Comparison of ENCODE assay signal across 9 mouse cellular contexts in the genomic region with DNA sequence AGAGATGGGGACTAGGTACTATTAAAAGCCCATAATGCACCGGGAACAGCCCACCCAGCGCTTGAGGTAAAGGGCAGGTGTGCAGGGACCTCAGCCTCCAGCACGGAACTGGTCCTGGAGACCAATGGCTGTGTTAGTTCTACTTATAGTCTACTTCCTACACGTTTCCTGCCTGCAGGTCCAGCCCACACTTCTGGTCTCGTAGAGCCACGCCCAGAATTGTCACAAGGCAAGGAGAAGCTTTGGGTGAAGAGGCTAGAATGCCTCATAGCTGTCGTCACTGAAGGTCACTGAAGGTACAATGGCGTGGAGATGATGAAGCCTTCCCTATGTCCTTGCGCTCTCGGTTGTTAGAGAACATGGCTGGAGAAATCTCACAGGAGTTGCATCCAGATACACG. TPM values are rescaled to one million over a fixed set of nuclear protein-coding genes. Genes with fewer than 3 reads are reported as not detected.
A peak's percentile ranks its signal among the peaks of the same experiment; 100 is the strongest.
DNase-seq lines count a peak whose midpoint lies in the region; ATAC-seq and TF ChIP-seq lines count a peak whose summit lies in the region.
"Had no signal": no experiment of that assay in that cellular context is flagged by ENCODE, and none has a peak within 500 bp of the region (broad histone marks: within the 10 kb centered on the region; RNA-seq: fewer than 3 reads in every experiment).

No protein-coding gene starts in this region.

- peaks cover 5% of the 10 kb centered on the region; the same call in 1 of the 2 replicates for H3K4me1 ChIP-seq in kidney, embryonic 16.5 days (ENCODE audit: insufficient read depth, low read length)
- no peaks in the 10 kb centered on the region for H3K4me1 ChIP-seq in lung, adult 2 months (ENCODE audit: control insufficient read depth, insufficient read depth, low read length)
- no peaks in the 10 kb centered on the region for H3K4me1 ChIP-seq in midbrain, embryonic 13.5 days (replicated peaks)
- H3K4me1 ChIP-seq: hindbrain, embryonic 13.5 days had no signal

- WGBS in kidney, embryonic 16.5 days: 77% methylated on average over 11 of the region's 11 CpGs
- 54% methylated on average over 11 of the region's 11 CpGs for WGBS in lung, adult 2 months
- whole genome bisulfite sequencing in midbrain, embryonic 13.5 days: 89% methylated on average over 11 of the region's 11 CpGs

- no peak overlapping the region for H3K9ac ChIP-seq in kidney, embryonic 16.5 days (replicated peaks; ENCODE audit: low read length)
- H3K9ac ChIP-seq in midbrain, embryonic 13.5 days (replicated peaks): no peak overlapping the region
- H3K9ac ChIP-seq: hindbrain, embryonic 13.5 days had no signal

- H3K27me3 ChIP-seq in kidney, embryonic 16.5 days (ENCODE audit: insufficient read depth, low read length): no peaks in the 10 kb centered on the region
- H3K27me3 ChIP-seq in splenic B cell, adult 2 months (ENCODE audit: control insufficient read depth, insufficient read depth, low read length, poor library complexity, severe bottlenecking): no peaks in the 10 kb centered on the region
- H3K27me3 ChIP-seq in midbrain, embryonic 13.5 days: no peaks in the 10 kb centered on the region
- H3K27me3 ChIP-seq: hindbrain, embryonic 13.5 days had no signal

- peak; percentile 30; the same call in 1 of the 2 replicates for TF ChIP-seq POLR2A in lung, adult 2 months (IDR thresholded peaks at IDR 0.05; ENCODE audit: borderline replicate concordance, extremely low read depth, low read depth, low read length)

- ATAC-seq in kidney, embryonic 16.5 days (ENCODE audit: low FRiP score, low TSS enrichment): peak; percentile 27; the same call in 1 of the 2 replicates
- ATAC-seq in erythroblast, adult 5-6 weeks (replicated peaks; ENCODE audit: low FRiP score, poor library complexity, severe bottlenecking): peak; percentile 78
- no peak for ATAC-seq in midbrain, embryonic 13.5 days

- no peak for TF ChIP-seq CTCF in lung, adult 2 months (IDR thresholded peaks at IDR 0.05; ENCODE audit: insufficient read depth, low read length)

- no peak overlapping the region for H3K4me3 ChIP-seq in kidney, embryonic 16.5 days (ENCODE audit: low read length)
- no peak overlapping the region for H3K4me3 ChIP-seq in lung, adult 2 months (replicated peaks; ENCODE audit: extremely low read depth, low read depth, low read length)
- no peak overlapping the region for H3K4me3 ChIP-seq in midbrain, embryonic 13.5 days (replicated peaks)
- H3K4me3 ChIP-seq: hindbrain, embryonic 13.5 days had no signal

- no peaks in the 10 kb centered on the region for H3K9me3 ChIP-seq in kidney, embryonic 16.5 days (ENCODE audit: low read length)
- H3K9me3 ChIP-seq in midbrain, embryonic 13.5 days: no peaks in the 10 kb centered on the region
- H3K9me3 ChIP-seq: hindbrain, embryonic 13.5 days had no signal

- H3K4me2 ChIP-seq in kidney, embryonic 16.5 days (replicated peaks; ENCODE audit: low read depth, low read length): no peak overlapping the region
- no peak overlapping the region for H3K4me2 ChIP-seq in midbrain, embryonic 13.5 days (replicated peaks)
- H3K4me2 ChIP-seq: hindbrain, embryonic 13.5 days had no signal

- DNase-seq in kidney, adult 8-10 months: no peak
- DNase-seq in lung, adult 2 months: no peak
- peak; percentile 93 for DNase-seq in splenic B cell, adult 2 months (ENCODE audit: low read depth, low spot score)
- no peak for DNase-seq in right cerebral cortex, postnatal 10 days (ENCODE audit: low spot score in 2 of 2)
- DNase-seq in adrenal gland, postnatal 4 days (ENCODE audit: low spot score in 2 of 2): no peak

- H3K36me3 ChIP-seq in kidney, embryonic 16.5 days (ENCODE audit: insufficient read depth, low read length): no peaks in the 10 kb centered on the region
- H3K36me3 ChIP-seq in splenic B cell, adult 2 months (ENCODE audit: control insufficient read depth, insufficient read depth, low read length, poor library complexity, severe bottlenecking): no peaks in the 10 kb centered on the region
- no peaks in the 10 kb centered on the region for H3K36me3 ChIP-seq in midbrain, embryonic 13.5 days
- H3K36me3 ChIP-seq: hindbrain, embryonic 13.5 days had no signal

- no peak overlapping the region for H3K27ac ChIP-seq in kidney, embryonic 16.5 days (ENCODE audit: low read length)
- H3K27ac ChIP-seq in midbrain, embryonic 13.5 days: no peak overlapping the region
- H3K27ac ChIP-seq: hindbrain, embryonic 13.5 days had no signal

RNA-seq across cellular contexts. Expression of a gene that starts 16.0 kb away (rescaled TPM):
- 2,516 and 2,589 TPM in 2 replicates for polyA plus RNA-seq in kidney, embryonic 16.5 days (2015; fragmentation: Nextera tagmentation; extraction: Ambion mirVana)
- 966 and 1,002 TPM in 2 replicates for total RNA-seq in erythroblast, adult 5-6 weeks (2015; ENCODE audit: low replicate concordance)
- total RNA-seq in erythroblast, adult 5-6 weeks (2017; ENCODE audit: low replicate concordance): 1,471 and 1,473 TPM in 2 replicates
- polyA plus RNA-seq in lung, adult 2 months (2012; rRNA removed): 282 and 339 TPM in 2 replicates
- polyA plus RNA-seq in midbrain, embryonic 13.5 days (2015; fragmentation: Nextera tagmentation; extraction: Ambion mirVana): 4,178 and 4,302 TPM in 2 replicates
- 1,000 to 10,000 TPM; 1,038 to 1,039 TPM for total RNA-seq in adrenal gland, postnatal 4 days (2021)

RNA-seq across cellular contexts. Expression of a gene that starts 21.2 kb away (rescaled TPM):
- polyA plus RNA-seq in kidney, embryonic 16.5 days (2015; fragmentation: Nextera tagmentation; extraction: Ambion mirVana): 41.4 and 42.8 TPM in 2 replicates
- total RNA-seq in erythroblast, adult 5-6 weeks (2015; ENCODE audit: low replicate concordance): 17.3 and 29.4 TPM in 2 replicates
- total RNA-seq in erythroblast, adult 5-6 weeks (2017; ENCODE audit: low replicate concordance): 34.7 and 53.5 TPM in 2 replicates
- 8.7 and 11.1 TPM in 2 replicates for polyA plus RNA-seq in lung, adult 2 months (2012; rRNA removed)
- 28.8 and 33.6 TPM in 2 replicates for polyA plus RNA-seq in midbrain, embryonic 13.5 days (2015; fragmentation: Nextera tagmentation; extraction: Ambion mirVana)
- 10 to 100 TPM; 30.5 to 30.7 TPM for total RNA-seq in adrenal gland, postnatal 4 days (2021)
